Mouse (Mus musculus) brain, adult 2 months (tissue): ENCODE data around the gene Zfp91.
"Not testable (repeated sequence)": the region's sequence is repeated elsewhere in the genome, so short reads cannot be mapped to it uniquely, and the experiment has no call there.

Experiments
- DNase-seq: peaks from one replicate; pipeline ENCODE4 v3.0.0; 2011; ENCODE audit warnings: low read depth, low spot score

Zfp91 gene

DNA sequence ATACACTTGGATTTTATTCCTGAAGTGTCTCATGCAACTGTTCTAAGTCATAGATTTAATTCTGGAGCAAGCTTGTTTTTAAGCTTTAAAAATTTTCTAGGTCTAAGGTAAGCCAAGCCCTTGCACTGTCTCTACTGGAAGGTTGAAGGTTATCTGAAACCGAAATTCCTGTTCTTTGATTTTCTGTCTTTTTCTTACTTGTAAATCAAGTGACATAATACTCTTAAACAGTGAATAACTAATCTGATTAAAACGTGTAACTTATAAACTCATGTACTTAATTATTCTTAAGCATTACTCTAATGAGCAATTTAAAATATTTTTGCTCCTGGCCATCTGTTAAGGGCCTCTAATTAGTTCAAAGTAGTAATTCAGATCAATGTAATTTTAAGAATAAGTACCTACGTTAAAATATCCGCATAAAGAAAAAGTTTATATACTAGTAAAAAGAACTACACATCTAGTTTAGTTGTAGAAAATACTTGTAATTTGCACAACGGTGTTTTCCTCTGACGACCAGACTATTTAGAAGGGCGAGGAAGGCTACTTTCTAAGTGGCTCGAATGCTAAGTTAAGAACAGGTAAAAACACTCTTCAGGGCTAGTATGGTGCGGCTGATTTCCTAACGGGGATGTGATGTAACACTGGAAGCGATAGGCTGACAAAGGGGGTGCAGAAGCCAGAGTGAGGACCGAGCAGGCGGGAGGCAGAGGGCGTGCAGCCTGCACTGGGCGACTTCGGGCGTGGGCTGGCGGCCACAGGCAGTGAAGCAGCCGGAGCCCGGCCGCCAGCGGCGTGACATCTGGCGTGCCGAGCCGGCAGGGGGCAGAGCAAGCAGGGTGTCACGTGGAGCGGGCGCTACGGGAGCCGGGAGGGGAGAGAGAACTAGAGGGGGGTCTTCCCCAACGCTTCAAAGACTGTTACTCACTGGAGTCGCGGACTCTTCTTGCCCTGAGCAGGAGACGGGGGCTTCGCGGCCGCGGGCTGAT is 1.6 kb downstream of the Zfp91 start:
- peak; percentile 94 for DNase-seq

- DNase-seq: no peak
These were observed 3.6 kb downstream of the Zfp91 start for GRCm38 (mm10) chr19:12792374-12792773.

- DNase-seq: peak; percentile 43
These were observed 8.2 kb downstream of the Zfp91 start for GRCm38 (mm10) chr19:12787721-12788120.

DNA sequence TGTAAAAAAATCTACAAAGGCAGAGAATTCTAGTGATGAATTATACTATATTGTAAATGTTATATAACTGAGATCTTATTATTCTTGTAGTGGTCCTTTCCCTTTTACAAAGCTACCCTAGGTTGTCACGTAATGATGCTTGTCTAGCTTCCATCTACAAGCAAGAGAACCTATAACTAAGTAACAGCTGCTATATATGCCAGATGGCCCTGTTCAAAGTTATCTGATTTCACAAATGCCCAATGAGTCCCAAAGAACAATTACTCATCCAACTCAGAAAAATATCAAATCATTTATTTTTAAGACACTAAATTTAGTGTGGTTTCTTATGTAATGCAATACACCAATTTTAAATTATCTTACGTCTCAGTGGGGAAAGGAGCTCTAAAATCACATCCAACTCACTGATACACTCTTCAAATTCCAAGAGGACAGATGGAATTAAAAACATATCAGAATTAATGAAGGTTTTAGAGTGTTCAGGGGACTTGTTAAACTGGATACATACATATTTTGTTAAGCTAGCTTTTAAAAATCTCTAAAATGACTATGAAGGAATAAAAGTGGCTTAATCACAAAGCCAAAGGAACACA is 9.0 kb downstream of the Zfp91 start:
- peak; percentile 64 for DNase-seq

GRCm38 (mm10) chr19:12780437-12780836 is 15.5 kb downstream of the Zfp91 start:
- no peak for DNase-seq

- peak; percentile 35 for DNase-seq
These were observed 25.0 kb downstream of the Zfp91 start for GRCm38 (mm10) chr19:12770888-12771287.

DNA sequence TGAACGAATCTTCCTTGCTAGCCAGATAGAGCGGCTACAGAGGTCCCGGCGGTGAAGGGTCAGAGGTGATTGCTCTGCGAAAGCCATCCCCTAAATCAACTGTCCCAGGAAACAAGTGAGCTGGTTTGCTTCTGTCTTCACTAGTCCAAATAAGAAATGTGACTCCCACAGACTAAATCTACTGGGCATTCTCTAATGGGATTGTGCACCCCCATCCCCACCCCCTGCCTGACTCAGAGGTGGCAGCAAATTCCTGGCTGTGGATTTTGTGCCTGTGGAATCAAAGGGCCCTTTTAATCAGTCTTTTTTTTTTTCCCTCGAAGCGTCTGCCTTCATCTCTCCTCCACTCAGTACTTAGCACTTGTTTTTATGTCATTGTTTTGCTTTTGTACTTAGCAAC is 30.6 kb downstream of the Zfp91 start, which contains the start of gene Cntf:
Gene Cntf (minus strand): TSS at position 325 of the 400 bp plus-strand sequence.
- no peak for DNase-seq

- DNase-seq: no peak
These were observed 33.5 kb downstream of the Zfp91 start for GRCm38 (mm10) chr19:12762212-12763130.

GRCm38 (mm10) chr19:12759656-12760055 is 36.3 kb downstream of the Zfp91 start:
- DNase-seq: peak; percentile 81

DNA sequence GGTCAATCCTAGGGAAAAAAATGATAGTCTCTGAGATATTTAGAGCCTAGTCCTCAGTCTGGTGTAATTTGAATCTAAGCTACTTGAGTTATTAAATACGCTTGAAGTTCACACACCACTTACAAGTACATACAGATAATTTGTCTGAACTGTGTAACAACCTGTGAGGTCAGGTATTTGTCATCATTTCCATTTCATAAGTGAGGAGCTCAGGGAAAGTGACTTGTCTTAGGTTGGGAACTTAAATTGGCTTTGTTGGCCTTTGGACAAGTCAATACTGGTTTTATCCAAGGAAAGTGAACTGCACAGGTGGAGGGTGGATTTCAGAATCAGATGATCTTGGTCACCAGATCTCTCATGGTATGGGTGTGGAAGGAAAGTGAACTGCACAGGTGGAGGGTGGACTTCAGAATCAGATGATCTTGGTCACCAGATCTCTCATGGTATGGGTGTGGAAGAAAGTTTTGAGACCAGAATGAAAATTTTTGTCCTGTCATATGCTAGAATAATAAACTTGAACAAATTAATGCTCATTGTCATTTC is 36.9 kb downstream of the Zfp91 start:
- no peak for DNase-seq

GRCm38 (mm10) chr19:12756286-12756685 is 39.6 kb downstream of the Zfp91 start:
- no peak for DNase-seq

DNA sequence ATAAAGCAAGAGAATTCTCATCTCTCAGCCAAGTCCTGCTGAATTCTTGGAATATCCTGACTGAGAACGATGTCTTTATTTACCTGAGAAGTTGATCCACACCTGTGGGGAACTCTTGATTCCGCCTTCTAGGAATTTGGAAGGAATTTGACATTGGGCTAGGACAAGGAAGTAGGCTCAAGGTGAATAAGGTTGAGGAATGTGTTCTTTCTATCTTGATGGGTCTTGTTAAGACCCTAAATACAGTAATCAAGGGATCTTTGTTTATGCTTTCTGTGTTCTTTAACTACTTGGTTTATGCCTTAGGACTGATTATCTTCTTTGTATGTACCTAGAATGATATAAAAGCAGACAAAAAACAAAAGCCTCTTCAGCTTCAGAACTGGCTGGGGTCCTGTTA is 64.0 kb downstream of the Zfp91 start:
- DNase-seq: no peak

GRCm38 (mm10) chr19:12731036-12731435 is 64.9 kb downstream of the Zfp91 start:
- no peak for DNase-seq

DNA sequence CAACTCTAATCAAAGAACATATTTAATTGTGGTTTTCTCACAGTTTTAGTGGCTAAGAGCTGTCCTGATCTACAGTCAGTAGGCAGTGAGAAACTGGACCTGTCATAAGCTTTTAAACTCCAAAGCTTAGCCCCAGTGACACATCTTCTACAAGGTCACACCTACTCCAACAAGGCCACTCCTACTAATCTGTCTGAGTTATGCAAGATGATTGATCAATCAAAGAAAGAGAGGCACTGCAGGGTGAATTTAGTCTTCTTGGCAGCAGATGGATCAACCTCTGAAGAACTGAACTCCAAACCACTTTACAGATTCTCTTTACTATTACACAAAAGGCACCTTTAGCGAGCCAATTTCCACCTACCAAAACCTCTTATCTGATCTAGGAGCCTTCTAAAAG is 70.1 kb downstream of the Zfp91 start:
- no peak for DNase-seq

DNA sequence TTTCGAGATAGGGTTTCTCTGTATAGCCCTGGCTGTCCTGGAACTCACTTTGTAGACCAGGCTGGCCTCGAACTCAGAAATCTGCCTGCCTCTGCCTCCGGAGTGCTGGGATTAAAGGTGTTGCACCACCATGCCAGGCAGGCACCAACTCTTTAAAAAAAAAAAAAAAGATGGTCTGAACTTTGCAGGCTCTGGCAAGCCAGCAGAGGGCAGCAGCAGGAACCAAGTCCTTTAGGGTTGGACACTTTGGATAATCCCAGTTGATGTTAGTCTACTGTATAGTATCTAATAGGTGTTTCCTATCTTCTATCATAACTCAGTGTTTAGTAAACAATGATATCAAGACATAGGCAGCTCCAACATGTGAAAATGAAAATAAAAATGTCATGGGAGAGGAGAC is 73.6 kb downstream of the Zfp91 start:
- DNase-seq: peak; percentile 30

DNA sequence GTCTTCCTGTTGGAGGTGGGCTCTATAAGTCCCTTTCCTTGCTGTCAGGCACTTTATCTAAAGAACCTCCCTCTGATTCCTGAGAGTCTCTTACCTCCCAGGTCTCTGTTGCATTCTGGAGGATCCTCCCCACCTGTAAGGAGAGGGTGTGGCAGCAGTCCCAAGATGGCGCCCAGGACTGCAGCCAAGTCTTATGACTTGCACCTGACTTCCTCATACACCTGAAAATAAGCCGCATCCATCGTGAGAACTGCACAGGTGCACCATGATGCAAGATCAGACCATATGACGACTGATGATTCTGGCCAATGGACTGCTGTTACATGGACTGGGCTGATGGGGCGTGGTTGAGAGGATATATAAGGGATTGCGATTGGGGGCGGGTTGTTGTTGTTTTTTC is 74.3 kb downstream of the Zfp91 start:
- DNase-seq: not testable (repeated sequence)

GRCm38 (mm10) chr19:12720919-12721318 is 75.0 kb downstream of the Zfp91 start:
- not testable (repeated sequence) for DNase-seq

DNA sequence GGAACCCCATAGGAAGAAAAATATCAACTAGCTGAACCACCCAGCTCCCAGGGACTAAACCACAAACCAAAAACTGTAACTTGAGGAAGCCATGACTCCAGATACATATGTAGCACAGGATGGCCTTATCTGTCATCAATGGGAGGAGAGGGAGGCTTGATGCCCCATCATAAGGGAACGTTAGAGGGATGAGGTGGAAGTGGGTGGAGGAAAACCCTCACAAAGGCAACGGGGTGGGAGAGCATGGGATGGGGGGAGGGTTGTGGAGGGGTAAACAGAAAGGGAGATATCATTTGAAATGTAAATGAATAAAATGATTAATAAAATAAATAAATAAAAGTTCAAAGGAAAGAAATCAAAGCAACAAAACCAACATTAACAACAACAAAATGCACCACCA is 75.5 kb downstream of the Zfp91 start:
- DNase-seq: no peak

DNA sequence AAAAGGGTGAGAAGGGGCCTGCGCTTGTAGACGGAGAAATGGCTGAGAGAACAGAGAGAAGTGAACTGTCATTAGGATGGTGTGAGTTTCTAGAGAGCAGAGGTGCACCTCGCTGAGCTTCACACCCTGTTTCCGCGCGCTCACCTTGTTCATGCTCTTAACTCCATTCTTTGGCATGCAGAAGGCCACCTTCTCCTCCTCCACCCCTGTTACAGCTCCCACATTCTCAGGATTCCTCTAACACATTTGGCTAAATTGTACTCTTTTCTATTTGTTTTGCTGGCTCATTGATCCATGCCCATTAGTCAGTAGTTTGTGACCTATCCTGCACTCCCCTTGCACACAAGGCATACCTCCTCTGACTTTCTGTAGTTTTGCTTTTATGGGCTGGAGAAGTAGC is 76.7 kb downstream of the Zfp91 start:
- DNase-seq: no peak
